Mouse (Mus musculus): ENCODE measurements at regions not wholly inside any gene's neighbourhood (a gene's known extent, or its start where the extent isn't known, plus 50 kb on each side); places are given as distances from the start of the nearest gene placed in this dataset.

- WGBS, result 67% methylated on average over 2 of the region's 2 CpGs
- Histone ChIP-seq H3K36me3 (ENCODE audit: control insufficient read depth, insufficient read depth, low read length) (no peaks in the 10 kb centered on the region), H3K4me3 (ENCODE audit: low read depth, low read length) (no peak overlapping the region), H3K4me1 (replicated peaks; ENCODE audit: control insufficient read depth, insufficient read depth) (no peaks in the 10 kb centered on the region), H3K4me2 (replicated peaks; ENCODE audit: low read depth) (no peak overlapping the region), H3K9me3 (ENCODE audit: control insufficient read depth, low read length) (no peaks in the 10 kb centered on the region), H3K9ac (ENCODE audit: low read length) (no peak overlapping the region), H3K27me3 (ENCODE audit: control insufficient read depth, insufficient read depth, low read length) (no peaks in the 10 kb centered on the region), H3K27ac (replicated peaks) (no peak overlapping the region)
- TF ChIP-seq CTCF (IDR thresholded peaks at IDR 0.05; ENCODE audit: low read depth), result no peak
- ATAC-seq (ENCODE audit: low FRiP score, low TSS enrichment) (no peak), DNase-seq (ENCODE audit: low spot score) (no peak)
Observed at GRCm38 (mm10) chr5:45957766-45958165, 100.4 kb upstream of the Lcorl start.

- no peak for TF ChIP-seq EP300 (optimal IDR thresholded peaks at IDR 0.05)
- TF ChIP-seq CTCF (IDR thresholded peaks at IDR 0.05; ENCODE audit: low read depth), result no peak
- H3K4me1 ChIP-seq (replicated peaks; ENCODE audit: control insufficient read depth, insufficient read depth), result no peaks in the 10 kb centered on the region
- H3K27me3 ChIP-seq (ENCODE audit: control insufficient read depth, insufficient read depth, low read length), result no peaks in the 10 kb centered on the region
- no peak for ATAC-seq (ENCODE audit: low FRiP score, low TSS enrichment)
- no peak overlapping the region for H3K4me2 ChIP-seq (replicated peaks; ENCODE audit: low read depth)
- WGBS, result 94% methylated on average over 3 of the region's 3 CpGs
- H3K9me3 ChIP-seq (ENCODE audit: control insufficient read depth, low read length), result no peaks in the 10 kb centered on the region
- H3K27ac ChIP-seq (replicated peaks), result no peak overlapping the region
- no peaks in the 10 kb centered on the region for H3K36me3 ChIP-seq (ENCODE audit: control insufficient read depth, insufficient read depth, low read length)
- no peak overlapping the region for H3K9ac ChIP-seq (ENCODE audit: low read length)
- DNase-seq (ENCODE audit: low spot score), result no peak
- no peak overlapping the region for H3K4me3 ChIP-seq (ENCODE audit: low read depth, low read length)
Observed at GRCm38 (mm10) chr5:45943970-45944369, 86.6 kb upstream of the Lcorl start.

GRCm38 (mm10) chr5:45932970-45933369, 75.6 kb upstream of the Lcorl start:
- no peaks in the 10 kb centered on the region for H3K9me3 ChIP-seq (ENCODE audit: control insufficient read depth, low read length)
- H3K4me2 ChIP-seq (replicated peaks; ENCODE audit: low read depth), result no peak overlapping the region
- DNase-seq (ENCODE audit: low spot score) (no peak), ATAC-seq (ENCODE audit: low FRiP score, low TSS enrichment) (no peak)
- H3K27me3 ChIP-seq (ENCODE audit: control insufficient read depth, insufficient read depth, low read length), result no peaks in the 10 kb centered on the region
- no peak overlapping the region for H3K4me3 ChIP-seq (ENCODE audit: low read depth, low read length)
- no peak overlapping the region for H3K27ac ChIP-seq (replicated peaks)
- WGBS, result 77% methylated on average over 4 of the region's 4 CpGs
- H3K9ac ChIP-seq (ENCODE audit: low read length), result no peak overlapping the region
- TF ChIP-seq CTCF (IDR thresholded peaks at IDR 0.05; ENCODE audit: low read depth), result no peak
- TF ChIP-seq EP300 (optimal IDR thresholded peaks at IDR 0.05), result no peak
- H3K4me1 ChIP-seq (replicated peaks; ENCODE audit: control insufficient read depth, insufficient read depth), result no peaks in the 10 kb centered on the region
- no peaks in the 10 kb centered on the region for H3K36me3 ChIP-seq (ENCODE audit: control insufficient read depth, insufficient read depth, low read length)

GRCm38 (mm10) chr5:45931252-45931651, 73.8 kb upstream of the Lcorl start:
- H3K4me3 ChIP-seq (ENCODE audit: low read depth, low read length), result no peak overlapping the region
- H3K4me2 ChIP-seq (replicated peaks; ENCODE audit: low read depth), result no peak overlapping the region
- no peaks in the 10 kb centered on the region for H3K4me1 ChIP-seq (replicated peaks; ENCODE audit: control insufficient read depth, insufficient read depth)
- H3K9ac ChIP-seq (ENCODE audit: low read length), result no peak overlapping the region
- no peaks in the 10 kb centered on the region for H3K9me3 ChIP-seq (ENCODE audit: control insufficient read depth, low read length)
- ATAC-seq (ENCODE audit: low FRiP score, low TSS enrichment), result no peak
- TF ChIP-seq EP300 (optimal IDR thresholded peaks at IDR 0.05) (no peak), CTCF (IDR thresholded peaks at IDR 0.05; ENCODE audit: low read depth) (no peak)
- no peak for DNase-seq (ENCODE audit: low spot score)
- H3K27ac ChIP-seq (replicated peaks), result no peak overlapping the region
- H3K27me3 ChIP-seq (ENCODE audit: control insufficient read depth, insufficient read depth, low read length), result no peaks in the 10 kb centered on the region
- no peaks in the 10 kb centered on the region for H3K36me3 ChIP-seq (ENCODE audit: control insufficient read depth, insufficient read depth, low read length)
- WGBS, result 62% methylated on average over 2 of the region's 2 CpGs

GRCm38 (mm10) chr5:45925879-45926410, 68.5 kb upstream of the Lcorl start:
- WGBS, result 42% methylated on average over 9 of the region's 9 CpGs
- peak overlapping the region; percentile 63 for H3K27ac ChIP-seq (replicated peaks)
- DNase-seq (ENCODE audit: low spot score), result peak; percentile 45

GRCm38 (mm10) chr5:45923907-45924594, 66.6 kb upstream of the Lcorl start:
- Histone ChIP-seq H3K4me3 (ENCODE audit: low read depth, low read length) (no peak overlapping the region), H3K4me1 (replicated peaks; ENCODE audit: control insufficient read depth, insufficient read depth) (no peaks in the 10 kb centered on the region), H3K36me3 (ENCODE audit: control insufficient read depth, insufficient read depth, low read length) (no peaks in the 10 kb centered on the region), H3K27me3 (ENCODE audit: control insufficient read depth, insufficient read depth, low read length) (no peaks in the 10 kb centered on the region), H3K27ac (replicated peaks) (no peak overlapping the region), H3K9me3 (ENCODE audit: control insufficient read depth, low read length) (no peaks in the 10 kb centered on the region), H3K9ac (ENCODE audit: low read length) (no peak overlapping the region), H3K4me2 (replicated peaks; ENCODE audit: low read depth) (no peak overlapping the region)
- 68% methylated on average over 3 of the region's 3 CpGs for WGBS
- TF ChIP-seq EP300 (optimal IDR thresholded peaks at IDR 0.05) (no peak), CTCF (IDR thresholded peaks at IDR 0.05; ENCODE audit: low read depth) (no peak)
- DNase-seq (ENCODE audit: low spot score) (peak; percentile 40), ATAC-seq (ENCODE audit: low FRiP score, low TSS enrichment) (peak; percentile 78)

More at GRCm38 (mm10) chr5:45925879-45926410, 68.5 kb upstream of the Lcorl start:
- H3K9ac ChIP-seq (ENCODE audit: low read length), result no peak overlapping the region
- TF ChIP-seq CTCF (IDR thresholded peaks at IDR 0.05; ENCODE audit: low read depth), result no peak
- TF ChIP-seq EP300 (optimal IDR thresholded peaks at IDR 0.05), result no peak
- H3K9me3 ChIP-seq (ENCODE audit: control insufficient read depth, low read length), result no peaks in the 10 kb centered on the region
- no peaks in the 10 kb centered on the region for H3K4me1 ChIP-seq (replicated peaks; ENCODE audit: control insufficient read depth, insufficient read depth)
- H3K4me2 ChIP-seq (replicated peaks; ENCODE audit: low read depth), result no peak overlapping the region
- H3K4me3 ChIP-seq (ENCODE audit: low read depth, low read length), result no peak overlapping the region
- H3K27me3 ChIP-seq (ENCODE audit: control insufficient read depth, insufficient read depth, low read length), result no peaks in the 10 kb centered on the region
- peak; percentile 94 for ATAC-seq (ENCODE audit: low FRiP score, low TSS enrichment)
- H3K36me3 ChIP-seq (ENCODE audit: control insufficient read depth, insufficient read depth, low read length), result no peaks in the 10 kb centered on the region
